Mouse (Mus musculus) frontal cortex, postnatal 14 days (tissue): Measurements from ENCODE around the gene Uspl1.

Experiments used
- DNase-seq, 2 experiments: peaks; one replicate each; pipeline ENCODE4 v3.0.0; 2022; ENCODE audit warnings: low spot score in 2 of 2

Gene Uspl1

GRCm38 (mm10) chr5:149168051-149168450 lies 16.1 kb upstream of the Uspl1 start:
- no peak for DNase-seq

GRCm38 (mm10) chr5:149168816-149169215 lies 15.3 kb upstream of the Uspl1 start:
- no peak for DNase-seq

- DNase-seq = no peak
These were observed 13.1 kb upstream of the Uspl1 start for GRCm38 (mm10) chr5:149170841-149171588.

GRCm38 (mm10) chr5:149172246-149172645 lies 11.9 kb upstream of the Uspl1 start:
- DNase-seq = no peak

GRCm38 (mm10) chr5:149174527-149174926 lies 9.6 kb upstream of the Uspl1 start:
- no peak for DNase-seq

GRCm38 (mm10) chr5:149175736-149176135 lies 8.4 kb upstream of the Uspl1 start:
- no peak for DNase-seq

GRCm38 (mm10) chr5:149178095-149178494 lies 6.1 kb upstream of the Uspl1 start:
- no peak for DNase-seq

GRCm38 (mm10) chr5:149179826-149180225 lies 4.3 kb upstream of the Uspl1 start:
- no peak for DNase-seq

GRCm38 (mm10) chr5:149182186-149182870 lies 1.8 kb upstream of the Uspl1 start:
- no peak for DNase-seq

GRCm38 (mm10) chr5:149183122-149183521 lies 1.0 kb upstream of the Uspl1 start:
- no peak for DNase-seq

GRCm38 (mm10) chr5:149183721-149184103 lies 438 bp upstream of the Uspl1 start:
- no peak for DNase-seq

GRCm38 (mm10) chr5:149184844-149185186 lies 665 bp downstream of the Uspl1 start:
- no peak for DNase-seq

- no peak for DNase-seq
These were observed 1.7 kb downstream of the Uspl1 start for GRCm38 (mm10) chr5:149185806-149186205.

- DNase-seq = no peak
These were observed 6.0 kb downstream of the Uspl1 start for GRCm38 (mm10) chr5:149190160-149190559.

- no peak for DNase-seq
These were observed 12.5 kb downstream of the Uspl1 start for GRCm38 (mm10) chr5:149196611-149197010.

GRCm38 (mm10) chr5:149198782-149199181 lies 14.6 kb downstream of the Uspl1 start:
- no peak for DNase-seq

GRCm38 (mm10) chr5:149202941-149203340 lies 18.8 kb downstream of the Uspl1 start:
- no peak for DNase-seq

- no peak for DNase-seq
These were observed 19.7 kb downstream of the Uspl1 start for GRCm38 (mm10) chr5:149203796-149204375.

- DNase-seq = no peak
These were observed 20.7 kb downstream of the Uspl1 start for GRCm38 (mm10) chr5:149204822-149205221.

- no peak for DNase-seq
These were observed 21.1 kb downstream of the Uspl1 start for GRCm38 (mm10) chr5:149205265-149205664.

GRCm38 (mm10) chr5:149206286-149206685 lies 22.1 kb downstream of the Uspl1 start:
- DNase-seq = no peak

GRCm38 (mm10) chr5:149207661-149208060 lies 23.5 kb downstream of the Uspl1 start:
- DNase-seq = no peak

GRCm38 (mm10) chr5:149208776-149209175 lies 24.6 kb downstream of the Uspl1 start:
- DNase-seq = no peak
